Mouse (Mus musculus): ENCODE measurements around the gene P2ry12. TPM values are rescaled to one million over a fixed set of nuclear protein-coding genes. Genes with fewer than 3 reads are reported as not detected.

The P2ry12 gene
- total RNA-seq (2014; rRNA removed; ENCODE audit: low replicate concordance) (1.4 TPM in 1 of 2 replicates, not detected in the other), polyA plus RNA-seq (2015; fragmentation: Nextera tagmentation; extraction: Ambion mirVana) (0.89 and 0.98 TPM in 2 replicates)

DNA sequence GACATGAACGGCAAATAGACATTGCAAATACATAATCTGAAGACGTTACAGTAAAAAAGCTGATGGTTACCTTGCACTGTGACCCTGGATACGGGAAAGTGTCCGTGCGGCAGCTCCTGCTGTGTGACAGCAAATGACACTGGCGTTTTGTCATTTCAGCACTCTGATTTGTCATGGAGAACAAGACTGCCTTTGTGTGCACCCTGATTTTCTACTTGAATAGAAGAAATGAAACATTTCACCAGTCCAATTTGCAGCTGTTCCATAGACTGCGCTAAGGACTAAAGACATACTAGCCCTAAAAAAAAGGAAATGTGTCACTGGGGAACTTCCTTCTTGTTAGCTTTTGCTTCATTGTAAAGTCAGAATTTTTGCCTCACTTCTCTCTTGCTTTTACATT is at the start of gene P2ry12:
TSS of gene P2ry12 (minus strand) at position 168 of the 400 bp plus-strand sequence.
- Histone ChIP-seq H3K4me2 (ENCODE audit: low read depth, low read length) (no peak within 1 kb of the TSS), H3K4me1 (ENCODE audit: control insufficient read depth, insufficient read depth) (no peaks in the 10 kb centered on the region), H3K9ac (replicated peaks; ENCODE audit: low read depth, low read length) (no peak within 1 kb of the TSS), H3K4me3 (ENCODE audit: low read depth, low read length) (no peak within 1 kb of the TSS), H3K36me3 (replicated peaks; ENCODE audit: control insufficient read depth, insufficient read depth, low read length) (peaks cover 4% of the 10 kb centered on the region; the same call in 1 of the 2 replicates), H3K27me3 (ENCODE audit: control insufficient read depth, insufficient read depth, low read length) (no peaks in the 10 kb centered on the region), H3K9me3 (replicated peaks; ENCODE audit: control insufficient read depth, low read length) (no peaks in the 10 kb centered on the region), H3K27ac (ENCODE audit: low read depth) (no peak within 1 kb of the TSS)
- DNase-seq (ENCODE audit: low spot score) (no peak), ATAC-seq (ENCODE audit: insufficient read depth, low read depth) (no peak)
- TF ChIP-seq CTCF (IDR thresholded peaks at IDR 0.05; ENCODE audit: low read depth) (no peak), EP300 (IDR thresholded peaks at IDR 0.05; ENCODE audit: low read depth) (no peak)
- whole genome bisulfite sequencing = 80% methylated on average over 7 of the region's 7 CpGs

DNA sequence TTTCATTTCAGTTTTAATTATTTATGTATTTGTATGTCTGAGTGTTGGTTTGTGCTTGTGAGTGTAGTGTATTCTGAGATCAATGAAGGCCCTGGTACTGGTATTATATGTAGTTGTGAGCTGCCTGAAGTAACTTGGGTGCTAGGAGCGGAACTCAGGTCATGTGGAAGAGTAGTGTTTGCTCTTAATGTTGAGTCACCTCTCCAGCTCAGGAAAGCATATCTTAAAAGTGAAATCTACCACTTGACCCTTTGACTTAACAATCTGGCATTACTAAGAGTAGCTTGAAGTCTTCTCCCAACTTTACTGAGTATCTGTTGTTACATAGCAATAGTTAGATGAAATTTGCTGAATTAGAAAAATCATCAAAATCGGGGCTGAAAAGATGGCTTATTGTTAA is 42.8 kb upstream of the P2ry12 start:
- Histone ChIP-seq H3K4me3 (ENCODE audit: low read depth, low read length) (no peak overlapping the region), H3K27ac (ENCODE audit: low read depth) (no peak overlapping the region), H3K9ac (replicated peaks; ENCODE audit: low read depth, low read length) (no peak overlapping the region), H3K36me3 (replicated peaks; ENCODE audit: control insufficient read depth, insufficient read depth, low read length) (no peaks in the 10 kb centered on the region), H3K27me3 (ENCODE audit: control insufficient read depth, insufficient read depth, low read length) (no peaks in the 10 kb centered on the region), H3K9me3 (replicated peaks; ENCODE audit: control insufficient read depth, low read length) (no peaks in the 10 kb centered on the region), H3K4me2 (ENCODE audit: low read depth, low read length) (no peak overlapping the region), H3K4me1 (ENCODE audit: control insufficient read depth, insufficient read depth) (no peaks in the 10 kb centered on the region)
- TF ChIP-seq EP300 (IDR thresholded peaks at IDR 0.05; ENCODE audit: low read depth) (no peak), CTCF (IDR thresholded peaks at IDR 0.05; ENCODE audit: low read depth) (no peak)
- DNase-seq (ENCODE audit: low spot score) (no peak), ATAC-seq (ENCODE audit: insufficient read depth, low read depth) (no peak)
- 92% methylated on average over 2 of the region's 2 CpGs for WGBS

DNA sequence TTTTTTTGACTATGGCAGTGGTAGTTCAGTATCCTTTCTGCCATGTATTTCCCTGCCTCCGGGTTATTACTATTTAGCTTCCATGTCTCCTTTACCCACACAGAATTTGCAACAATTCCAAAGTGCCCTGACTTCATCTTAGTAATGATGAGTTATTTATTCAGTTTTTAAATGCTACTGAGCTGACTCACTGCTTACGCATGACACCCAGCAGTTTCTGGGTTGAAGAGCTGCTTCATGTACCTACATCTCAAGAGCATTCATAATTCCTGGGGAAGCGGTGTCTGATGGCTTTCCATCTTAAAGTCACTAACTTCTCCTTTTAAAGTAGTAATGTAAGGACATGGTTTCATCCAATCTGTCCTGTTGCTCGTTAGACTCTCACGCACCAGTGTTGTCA is 42.3 kb upstream of the P2ry12 start:
- no peaks in the 10 kb centered on the region for H3K27me3 ChIP-seq (ENCODE audit: control insufficient read depth, insufficient read depth, low read length)
- DNase-seq (ENCODE audit: low spot score) = no peak
- TF ChIP-seq CTCF (IDR thresholded peaks at IDR 0.05; ENCODE audit: low read depth) (no peak), EP300 (IDR thresholded peaks at IDR 0.05; ENCODE audit: low read depth) (no peak)
- H3K36me3 ChIP-seq (replicated peaks; ENCODE audit: control insufficient read depth, insufficient read depth, low read length) = no peaks in the 10 kb centered on the region
- 89% methylated on average over 5 of the region's 5 CpGs for WGBS
- no peaks in the 10 kb centered on the region for H3K9me3 ChIP-seq (replicated peaks; ENCODE audit: control insufficient read depth, low read length)
- ATAC-seq (ENCODE audit: insufficient read depth, low read depth) = no peak
- no peak overlapping the region for H3K27ac ChIP-seq (ENCODE audit: low read depth)
- H3K4me1 ChIP-seq (ENCODE audit: control insufficient read depth, insufficient read depth) = no peaks in the 10 kb centered on the region
- H3K4me2 ChIP-seq (ENCODE audit: low read depth, low read length) = no peak overlapping the region
- no peak overlapping the region for H3K4me3 ChIP-seq (ENCODE audit: low read depth, low read length)
- no peak overlapping the region for H3K9ac ChIP-seq (replicated peaks; ENCODE audit: low read depth, low read length)

DNA sequence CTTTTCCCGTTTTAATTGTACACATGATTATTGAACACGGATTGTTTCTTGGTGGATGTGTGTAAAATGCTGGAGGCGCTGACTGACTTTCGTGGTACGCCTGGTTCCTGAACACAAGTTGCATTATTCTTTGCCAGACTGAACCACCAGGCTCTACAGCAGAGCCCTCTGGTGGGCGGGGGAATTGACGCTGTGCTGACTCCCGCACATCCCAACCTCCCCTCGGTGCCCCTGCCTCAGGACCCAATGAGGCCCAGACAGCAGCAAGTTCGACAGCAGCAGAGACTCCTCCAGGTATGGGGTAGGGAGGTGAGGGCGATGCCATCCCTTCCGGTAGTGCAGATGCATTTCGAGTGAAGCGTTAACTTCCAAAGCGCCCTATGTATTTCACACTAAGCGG is 35.0 kb upstream of the P2ry12 start:
- Histone ChIP-seq H3K4me3 (ENCODE audit: low read depth, low read length) (no peak overlapping the region), H3K4me1 (ENCODE audit: control insufficient read depth, insufficient read depth) (no peaks in the 10 kb centered on the region), H3K27ac (ENCODE audit: low read depth) (no peak overlapping the region), H3K27me3 (ENCODE audit: control insufficient read depth, insufficient read depth, low read length) (no peaks in the 10 kb centered on the region), H3K9ac (replicated peaks; ENCODE audit: low read depth, low read length) (no peak overlapping the region), H3K36me3 (replicated peaks; ENCODE audit: control insufficient read depth, insufficient read depth, low read length) (no peaks in the 10 kb centered on the region), H3K9me3 (replicated peaks; ENCODE audit: control insufficient read depth, low read length) (no peaks in the 10 kb centered on the region), H3K4me2 (ENCODE audit: low read depth, low read length) (no peak overlapping the region)
- WGBS = 81% methylated on average over 16 of the region's 16 CpGs
- DNase-seq (ENCODE audit: low spot score) (no peak), ATAC-seq (ENCODE audit: insufficient read depth, low read depth) (no peak)
- no peak for TF ChIP-seq CTCF (IDR thresholded peaks at IDR 0.05; ENCODE audit: low read depth)
- no peak for TF ChIP-seq EP300 (IDR thresholded peaks at IDR 0.05; ENCODE audit: low read depth)

DNA sequence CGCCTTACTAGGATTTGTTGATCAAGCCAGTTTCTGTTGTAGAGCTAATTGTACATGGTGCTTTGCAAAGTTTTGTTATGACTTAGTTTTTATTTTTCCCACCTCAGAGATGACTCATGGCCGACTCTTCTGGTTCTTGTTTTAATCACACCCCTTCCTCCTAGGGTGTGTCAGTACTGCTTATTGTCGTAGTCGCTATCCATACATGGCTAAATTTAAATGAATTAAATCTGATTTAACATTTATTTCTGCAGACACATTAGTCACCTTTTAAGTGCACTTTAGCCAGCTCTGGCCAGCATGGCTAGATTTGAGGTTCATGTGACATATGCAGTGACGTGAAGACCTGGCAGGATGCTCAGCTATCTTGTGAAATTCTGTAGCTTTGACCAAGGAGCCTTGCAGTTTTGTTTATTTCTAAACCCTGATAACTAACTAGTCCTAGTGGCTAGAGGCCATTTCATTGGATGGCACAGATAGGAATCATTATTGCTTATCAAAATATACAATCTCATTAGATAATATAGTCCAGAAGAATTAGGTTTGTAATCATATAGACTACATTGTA is 34.0 kb upstream of the P2ry12 start:
- no peak overlapping the region for H3K4me3 ChIP-seq (ENCODE audit: low read depth, low read length)
- 84% methylated on average over 5 of the region's 5 CpGs for WGBS
- no peak overlapping the region for H3K9ac ChIP-seq (replicated peaks; ENCODE audit: low read depth, low read length)
- no peak overlapping the region for H3K27ac ChIP-seq (ENCODE audit: low read depth)
- no peak for TF ChIP-seq CTCF (IDR thresholded peaks at IDR 0.05; ENCODE audit: low read depth)
- no peak for TF ChIP-seq EP300 (IDR thresholded peaks at IDR 0.05; ENCODE audit: low read depth)
- H3K4me1 ChIP-seq (ENCODE audit: control insufficient read depth, insufficient read depth) = no peaks in the 10 kb centered on the region
- ATAC-seq (ENCODE audit: insufficient read depth, low read depth) (no peak), DNase-seq (ENCODE audit: low spot score) (no peak)
- no peaks in the 10 kb centered on the region for H3K9me3 ChIP-seq (replicated peaks; ENCODE audit: control insufficient read depth, low read length)
- no peak overlapping the region for H3K4me2 ChIP-seq (ENCODE audit: low read depth, low read length)
- H3K27me3 ChIP-seq (ENCODE audit: control insufficient read depth, insufficient read depth, low read length) = no peaks in the 10 kb centered on the region
- H3K36me3 ChIP-seq (replicated peaks; ENCODE audit: control insufficient read depth, insufficient read depth, low read length) = no peaks in the 10 kb centered on the region
